Mouse (Mus musculus) retina, postnatal 1 day (tissue): ENCODE measurements around the gene Rubcnl.

ENCODE experiments used
- DNase-seq: peaks from one replicate; pipeline ENCODE4 v3.0.0-alpha.2; 2012

The Rubcnl gene

GRCm38 (mm10) chr14:75071091-75071490, 55.3 kb downstream of the Rubcnl start:
- DNase-seq: no peak

DNA sequence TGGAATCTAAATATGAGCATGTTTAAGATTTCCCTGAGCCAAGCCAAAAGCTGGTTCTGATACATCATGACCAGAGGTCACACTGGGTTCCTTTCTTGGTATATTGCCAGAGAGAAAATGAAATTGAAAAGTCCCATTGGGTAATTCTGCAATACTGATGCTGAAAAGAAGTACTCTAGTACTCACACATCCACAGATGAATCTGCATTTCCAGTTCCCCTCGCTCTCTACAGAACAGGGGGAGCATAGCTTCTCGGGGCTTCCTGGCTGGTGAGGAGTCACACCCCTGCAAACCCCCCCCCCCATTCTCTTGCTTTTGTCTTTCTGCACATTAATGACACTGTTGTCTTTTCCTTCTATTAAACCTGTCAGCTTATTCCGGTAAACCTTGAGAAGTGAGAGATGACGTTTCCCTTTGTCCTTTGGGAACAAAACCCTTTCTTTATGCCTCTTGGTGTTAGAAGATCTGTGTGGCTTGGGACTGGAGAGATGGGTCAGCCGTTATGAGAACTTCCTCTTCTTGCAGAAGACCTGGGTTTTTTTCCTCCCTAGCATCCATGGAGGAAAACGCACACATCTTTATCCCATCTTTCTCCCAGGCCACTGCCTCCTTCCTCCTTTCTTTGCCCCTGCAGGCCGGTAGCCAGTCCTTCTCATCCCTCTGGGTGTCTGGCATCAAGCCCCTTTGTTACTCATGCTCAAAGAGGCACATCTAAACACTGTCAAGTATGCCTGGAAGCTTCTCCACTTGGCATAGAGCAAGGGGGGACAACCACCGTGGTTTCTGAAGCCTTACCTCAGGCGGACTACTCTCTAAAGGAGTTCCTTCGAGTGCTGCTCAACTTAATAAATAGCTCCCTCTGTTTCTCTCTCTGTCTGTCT, 59.7 kb downstream of the Rubcnl start:
- DNase-seq: no peak

GRCm38 (mm10) chr14:75077946-75078345, 62.1 kb downstream of the Rubcnl start:
- peak; percentile 10 for DNase-seq
